In the genomic region with DNA sequence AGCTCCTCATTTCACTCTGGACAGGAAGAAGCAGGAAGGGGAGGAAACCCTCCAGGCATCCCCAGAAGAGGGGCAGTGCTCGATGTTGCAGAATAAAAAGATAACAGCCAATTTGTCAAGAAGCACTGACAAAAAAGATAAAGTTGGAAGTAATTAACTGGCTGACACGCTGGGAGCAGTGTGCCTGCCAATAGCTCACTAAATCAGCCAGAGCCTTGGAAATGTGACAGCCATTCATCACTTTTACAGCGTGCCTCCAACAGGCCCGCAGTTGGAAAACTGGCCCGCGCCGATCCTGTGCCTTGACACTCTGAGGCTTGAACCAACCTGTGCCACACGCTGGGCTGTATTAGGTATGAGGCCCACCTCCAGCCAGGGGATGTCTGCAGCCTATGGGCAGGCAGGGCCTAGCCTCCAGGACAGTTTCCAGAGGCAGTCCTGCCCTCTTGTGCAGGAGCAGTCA, we compare ENCODE assay signal across 10 mouse cellular contexts. TPM values are rescaled to one million over a fixed set of nuclear protein-coding genes. Genes with fewer than 3 reads are reported as not detected.
DNase-seq lines count a peak whose midpoint lies in the region; ATAC-seq and TF ChIP-seq lines count a peak whose summit lies in the region.
"Had no signal": no experiment of that assay in that cellular context is flagged by ENCODE, and none has a peak within 500 bp of the region (broad histone marks: within the 10 kb centered on the region; RNA-seq: fewer than 3 reads in every experiment).

No protein-coding gene starts in this region.

- DNase-seq in lung, adult 18-20 months: peak; percentile 16 to 22
- no peak for DNase-seq in lung, adult 2 months
- DNase-seq in cerebellum, adult 18-20 months: peak; percentile 57 to 58
- peak; percentile 54 to 66 for DNase-seq in layer of hippocampus, adult 8-10 months (ENCODE audit: low spot score in 2 of 2)

- H3K27me3 ChIP-seq in heart, embryonic 11.5 days (ENCODE audit: control insufficient read depth, insufficient read depth, low read length): no peaks in the 10 kb centered on the region
- no peaks in the 10 kb centered on the region for H3K27me3 ChIP-seq in neural tube, embryonic 12.5 days (replicated peaks)
- H3K27me3 ChIP-seq: Patski had no signal

- no peaks in the 10 kb centered on the region for H3K4me1 ChIP-seq in lung, adult 2 months (ENCODE audit: control insufficient read depth, insufficient read depth, low read length)
- no peaks in the 10 kb centered on the region for H3K4me1 ChIP-seq in heart, embryonic 11.5 days (ENCODE audit: control insufficient read depth, insufficient read depth, low read length)
- peaks cover 17% of the 10 kb centered on the region for H3K4me1 ChIP-seq in neural tube, embryonic 12.5 days

- H3K4me2 ChIP-seq in heart, embryonic 11.5 days: no peak overlapping the region
- H3K4me2 ChIP-seq in neural tube, embryonic 12.5 days (replicated peaks): no peak overlapping the region

- no peak overlapping the region for H3K4me3 ChIP-seq in lung, adult 2 months (replicated peaks; ENCODE audit: extremely low read depth, low read depth, low read length)
- H3K4me3 ChIP-seq in heart, embryonic 11.5 days (ENCODE audit: low read depth, low read length): no peak overlapping the region
- no peak overlapping the region for H3K4me3 ChIP-seq in neural tube, embryonic 12.5 days

- 0 out of 2 replicates have a peak, but pooled peaks have one; percentile 31 for ATAC-seq in heart, embryonic 11.5 days (replicated peaks; ENCODE audit: insufficient number of reproducible peaks, low FRiP score, low TSS enrichment)
- ATAC-seq in neural tube, embryonic 12.5 days (ENCODE audit: low FRiP score, low read depth): peak; percentile 83
- no peak for ATAC-seq in erythroblast, adult 5-6 weeks (replicated peaks; ENCODE audit: low FRiP score, poor library complexity, severe bottlenecking)
- no peak for ATAC-seq in monocyte, adult 5-6 weeks (replicated peaks; ENCODE audit: insufficient number of reproducible peaks, low FRiP score, low TSS enrichment, poor library complexity, severe bottlenecking)
- ATAC-seq: Patski had no signal

- TF ChIP-seq POLR2A in lung, adult 2 months (IDR thresholded peaks at IDR 0.05; ENCODE audit: borderline replicate concordance, extremely low read depth, low read depth, low read length): no peak

- TF ChIP-seq CTCF in lung, adult 2 months (IDR thresholded peaks at IDR 0.05; ENCODE audit: insufficient read depth, low read length): no peak

- peaks cover 9% of the 10 kb centered on the region for H3K36me3 ChIP-seq in heart, embryonic 11.5 days (ENCODE audit: control insufficient read depth, insufficient read depth, low read length)
- peaks cover 49% of the 10 kb centered on the region for H3K36me3 ChIP-seq in neural tube, embryonic 12.5 days

- H3K27ac ChIP-seq in heart, embryonic 11.5 days (ENCODE audit: low read depth, low read length): no peak overlapping the region
- H3K27ac ChIP-seq in neural tube, embryonic 12.5 days: no peak overlapping the region
- H3K27ac ChIP-seq: macrophage had no signal

- H3K9ac ChIP-seq in heart, embryonic 11.5 days (ENCODE audit: low read depth, low read length): no peak overlapping the region
- H3K9ac ChIP-seq in neural tube, embryonic 12.5 days: no peak overlapping the region

- no peaks in the 10 kb centered on the region for H3K9me3 ChIP-seq in heart, embryonic 11.5 days (replicated peaks; ENCODE audit: control insufficient read depth, low read length)
- H3K9me3 ChIP-seq in neural tube, embryonic 12.5 days: no peaks in the 10 kb centered on the region

- 50% methylated on average over 8 of the region's 8 CpGs for WGBS in lung, adult 2 months
- WGBS in heart, embryonic 11.5 days (ENCODE audit: insufficient replicate concordance): 65% methylated on average over 8 of the region's 8 CpGs
- 16% methylated on average over 8 of the region's 8 CpGs for WGBS in neural tube, embryonic 12.5 days

RNA-seq across cellular contexts. Expression of gene Angptl7, which starts 4.3 kb away (rescaled TPM):
- 1.5 TPM in 2 replicates for polyA plus RNA-seq in lung, adult 2 months (2012; rRNA removed)
- polyA plus RNA-seq in heart, embryonic 11.5 days (2014; fragmentation: Nextera tagmentation; extraction: Ambion mirVana): 2.9 TPM in 2 replicates
- total RNA-seq in layer of hippocampus, adult 8-10 months (2022): 1 to 10 TPM in 2 of 4 experiments, under 1 TPM in 1, not detected in 1; 0.33 to 1.2 (median 1.0) TPM
- 0.29 and 0.37 TPM in 2 replicates for polyA plus RNA-seq in neural tube, embryonic 12.5 days (2016; fragmentation: Nextera tagmentation; extraction: Ambion mirVana)
- 0.58 TPM in 1 of 2 replicates, not detected in the other for total RNA-seq in erythroblast, adult 5-6 weeks (2015; ENCODE audit: low replicate concordance)
- not detected in 2 replicates for total RNA-seq in erythroblast, adult 5-6 weeks (2017; ENCODE audit: low replicate concordance)
- total RNA-seq in monocyte, adult 5-6 weeks (2017): not detected in 3 replicates

RNA-seq across cellular contexts. Expression of gene Exosc10, which starts 53.7 kb away (rescaled TPM):
- 26.5 and 33.4 TPM in 2 replicates for polyA plus RNA-seq in lung, adult 2 months (2012; rRNA removed)
- 75.0 and 79.4 TPM in 2 replicates for polyA plus RNA-seq in heart, embryonic 11.5 days (2014; fragmentation: Nextera tagmentation; extraction: Ambion mirVana)
- 10 to 100 TPM; 50.1 to 52.6 (median 50.3) TPM for total RNA-seq in layer of hippocampus, adult 8-10 months (2022)
- polyA plus RNA-seq in neural tube, embryonic 12.5 days (2016; fragmentation: Nextera tagmentation; extraction: Ambion mirVana): 88.3 and 95.6 TPM in 2 replicates
- 9.4 and 17.3 TPM in 2 replicates for total RNA-seq in erythroblast, adult 5-6 weeks (2015; ENCODE audit: low replicate concordance)
- 11.2 and 16.9 TPM in 2 replicates for total RNA-seq in erythroblast, adult 5-6 weeks (2017; ENCODE audit: low replicate concordance)
- 32.2 to 60.4 TPM (median 37.1 TPM) in 3 replicates for total RNA-seq in monocyte, adult 5-6 weeks (2017)

RNA-seq across cellular contexts. Expression of gene Mtor, which starts 56.1 kb away (rescaled TPM):
- polyA plus RNA-seq in lung, adult 2 months (2012; rRNA removed): 17.3 and 20.2 TPM in 2 replicates
- polyA plus RNA-seq in heart, embryonic 11.5 days (2014; fragmentation: Nextera tagmentation; extraction: Ambion mirVana): 18.9 and 23.6 TPM in 2 replicates
- total RNA-seq in layer of hippocampus, adult 8-10 months (2022): 10 to 100 TPM; 84.8 to 92.8 (median 86.8) TPM
- polyA plus RNA-seq in neural tube, embryonic 12.5 days (2016; fragmentation: Nextera tagmentation; extraction: Ambion mirVana): 27.7 and 28.2 TPM in 2 replicates
- 4.6 and 5.4 TPM in 2 replicates for total RNA-seq in erythroblast, adult 5-6 weeks (2015; ENCODE audit: low replicate concordance)
- 5.2 and 7.8 TPM in 2 replicates for total RNA-seq in erythroblast, adult 5-6 weeks (2017; ENCODE audit: low replicate concordance)
- total RNA-seq in monocyte, adult 5-6 weeks (2017): 14.9 to 23.1 TPM (median 19.1 TPM) in 3 replicates

RNA-seq across cellular contexts. Expression of gene Ubiad1, which starts 60.0 kb away (rescaled TPM):
- 13.6 and 18.0 TPM in 2 replicates for polyA plus RNA-seq in lung, adult 2 months (2012; rRNA removed)
- polyA plus RNA-seq in heart, embryonic 11.5 days (2014; fragmentation: Nextera tagmentation; extraction: Ambion mirVana): 14.7 and 16.2 TPM in 2 replicates
- 1 to 10 TPM; 7.9 to 8.5 (median 8.2) TPM for total RNA-seq in layer of hippocampus, adult 8-10 months (2022)
- 19.5 and 19.7 TPM in 2 replicates for polyA plus RNA-seq in neural tube, embryonic 12.5 days (2016; fragmentation: Nextera tagmentation; extraction: Ambion mirVana)
- 0.77 and 2.3 TPM in 2 replicates for total RNA-seq in erythroblast, adult 5-6 weeks (2015; ENCODE audit: low replicate concordance)
- total RNA-seq in erythroblast, adult 5-6 weeks (2017; ENCODE audit: low replicate concordance): 1.3 and 4.9 TPM in 2 replicates
- 2.0 to 5.5 TPM (median 2.8 TPM) in 3 replicates for total RNA-seq in monocyte, adult 5-6 weeks (2017)

Comparison
In these comparisons a context has a peak if more than half of its experiments do, and no peak if none do; other contexts are left out.
1. ATAC-seq: peak in heart, embryonic 11.5 days (single experiment) and neural tube, embryonic 12.5 days (single experiment); none in erythroblast, adult 5-6 weeks (single experiment) and monocyte, adult 5-6 weeks (single experiment).